Mouse (Mus musculus): Measurements from ENCODE around the gene Prss48.

DNA sequence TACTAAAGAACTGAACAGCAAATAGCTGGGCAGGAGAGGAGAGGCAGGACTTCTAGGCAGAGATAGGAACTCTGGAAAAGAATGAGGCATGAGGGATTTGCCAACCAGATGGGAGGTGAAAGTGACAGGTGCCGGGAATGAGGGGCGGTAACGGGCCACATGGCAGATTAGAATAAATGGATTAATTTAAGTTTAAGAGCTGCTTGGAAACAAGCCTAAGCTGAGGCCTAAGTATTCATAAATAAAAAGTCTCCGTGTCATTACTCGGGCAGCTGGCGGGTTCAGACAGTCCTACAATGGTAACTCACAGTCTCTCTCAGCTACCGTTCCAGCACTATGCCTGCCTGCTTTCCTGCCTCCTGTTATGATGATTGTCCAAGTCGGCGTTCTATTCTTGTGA lies 47.0 kb downstream of the Prss48 start:
- TF ChIP-seq CTCF (IDR thresholded peaks at IDR 0.05; ENCODE audit: control insufficient read depth, insufficient read depth, insufficient read length), result no peak
- no peak for TF ChIP-seq USF1 (IDR thresholded peaks at IDR 0.05; ENCODE audit: low read depth)
